Mouse (Mus musculus) telencephalon, adult 2 months (tissue): Measurements from ENCODE around the gene 1700037H04Rik.
"Not testable (repeated sequence)": the region's sequence is repeated elsewhere in the genome, so short reads cannot be mapped to it uniquely, and the experiment has no call there.

Experiments
- DNase-seq: peaks from one replicate; pipeline ENCODE4 v3.0.0-alpha.2; 2011; ENCODE audit warnings: low read depth, low spot score

Gene 1700037H04Rik

GRCm38 (mm10) chr2:131128636-131129157, 31.2 kb downstream of the 1700037H04Rik start:
- DNase-seq: no peak

GRCm38 (mm10) chr2:131128211-131128610, 31.7 kb downstream of the 1700037H04Rik start:
- DNase-seq: no peak

GRCm38 (mm10) chr2:131127161-131127730, 32.6 kb downstream of the 1700037H04Rik start, which contains the start of gene Hspa12b:
Hspa12b (plus strand) TSS chr2:131127280.
- no peak for DNase-seq

- no peak for DNase-seq
Measured at GRCm38 (mm10) chr2:131125964-131126815, 33.7 kb downstream of the 1700037H04Rik start.

- DNase-seq: no peak
Measured at GRCm38 (mm10) chr2:131125157-131125963, 34.5 kb downstream of the 1700037H04Rik start.

GRCm38 (mm10) chr2:131124166-131124565, 35.7 kb downstream of the 1700037H04Rik start:
- DNase-seq: no peak

GRCm38 (mm10) chr2:131118968-131119574, 40.8 kb downstream of the 1700037H04Rik start:
- no peak for DNase-seq

- DNase-seq: no peak
Measured at GRCm38 (mm10) chr2:131105989-131106388, 53.9 kb downstream of the 1700037H04Rik start.

GRCm38 (mm10) chr2:131105061-131105460, 54.8 kb downstream of the 1700037H04Rik start:
- not testable (repeated sequence) for DNase-seq

- DNase-seq: no peak
Measured at GRCm38 (mm10) chr2:131104021-131104420, 55.9 kb downstream of the 1700037H04Rik start.

- DNase-seq: no peak
Measured at GRCm38 (mm10) chr2:131101530-131101929, 58.4 kb downstream of the 1700037H04Rik start.

GRCm38 (mm10) chr2:131097087-131097486, 62.8 kb downstream of the 1700037H04Rik start:
- DNase-seq: no peak
